Mouse (Mus musculus) intestine, embryonic 14.5 days (tissue): ENCODE results near the gene Tgif2. TPM values are rescaled to one million over a fixed set of nuclear protein-coding genes. Genes with fewer than 3 reads are reported as not detected.
"Not testable (repeated sequence)": the region's sequence is repeated elsewhere in the genome, so short reads cannot be mapped to it uniquely, and the experiment has no call there.

ENCODE experiments used
- ATAC-seq: fragments of 200-750 bp; cut with Nextera tagmentation; replicated peaks from 2 replicates; pipeline ENCODE4 v1.8.0; 2017; ENCODE audit warnings: low read depth, moderate number of reproducible peaks, moderate TSS enrichment, moderate library complexity; ENCODE audit not compliant: low FRiP score, low TSS enrichment
- DNase-seq: peaks from one replicate; pipeline ENCODE4 v3.0.0-alpha.2; 2018; ENCODE audit warnings: low spot score
- H3K27ac ChIP-seq: fragments of 300-500 bp; sonication (generic); 2 replicates; pipeline ENCODE4 v1.5.1; 2014; ENCODE audit warnings: low read depth, mild to moderate bottlenecking, control low read depth
- H3K27me3 ChIP-seq: fragments of 300-500 bp; sonication (generic); replicated peaks from 2 replicates; pipeline ENCODE4 v1.6.1; 2014; ENCODE audit warnings: low read length, control low read depth; ENCODE audit not compliant: control insufficient read depth, insufficient read depth
- H3K36me3 ChIP-seq: fragments of 300-500 bp; sonication (generic); 2 replicates; pipeline ENCODE4 v1.6.1; 2014; ENCODE audit warnings: low read length, control low read depth; ENCODE audit not compliant: control insufficient read depth, insufficient read depth
- H3K4me1 ChIP-seq: fragments of 300-500 bp; sonication (generic); replicated peaks from 2 replicates; pipeline ENCODE4 v1.6.1; 2014; ENCODE audit warnings: low read length, control low read depth, mixed read lengths; ENCODE audit not compliant: control insufficient read depth, insufficient read depth
- H3K4me2 ChIP-seq: fragments of 300-500 bp; sonication (generic); 2 replicates; pipeline ENCODE4 v1.6.1; 2014; ENCODE audit warnings: low read length
- H3K4me3 ChIP-seq: fragments of 300-500 bp; sonication (generic); 2 replicates; pipeline ENCODE4 v1.5.1; 2014; ENCODE audit warnings: low read depth, low read length, control low read depth, mixed read lengths
- H3K9ac ChIP-seq: fragments of 300-500 bp; sonication (generic); 2 replicates; pipeline ENCODE4 v1.6.1; 2014; ENCODE audit warnings: mild to moderate bottlenecking, low read length
- H3K9me3 ChIP-seq: fragments of 300-500 bp; sonication (generic); 2 replicates; pipeline ENCODE4 v1.6.1; 2016; ENCODE audit warnings: low read length, control low read depth; ENCODE audit not compliant: control insufficient read depth
- WGBS: fragments of 180-500 bp; shearing (Covaris S2); extraction: QIAGEN DNeasy Blood & Tissue Kit; methylation state at CpG from one replicate; pipeline ENCODE4 v1.1.7; 2014; 5-methylcytosine and 5-hydroxymethylcytosine counted together
- polyA plus RNA-seq: library from polyadenylated mRNA; unstranded; fragments of >200 nt; fragmentation: Nextera tagmentation; extraction: Ambion mirVana; gene quantifications from 2 replicates; pipeline ENCODE4 v1.2.1, GENCODE M21; 2014

Gene Tgif2
- polyA plus RNA-seq, 1 experiment from 2014 or later = 61.4 TPM

- 93% methylated on average over 4 of the region's 4 CpGs for WGBS
- Histone ChIP-seq H3K27ac (no peak overlapping the region), H3K4me3 (no peak overlapping the region), H3K36me3 (peaks cover 50% of the 10 kb centered on the region), H3K4me1 (peaks cover 5% of the 10 kb centered on the region; the same call in 1 of the 2 replicates), H3K9ac (no peak overlapping the region), H3K4me2 (no peak overlapping the region), H3K9me3 (no peaks in the 10 kb centered on the region), H3K27me3 (no peaks in the 10 kb centered on the region)
- ATAC-seq = no peak
- no peak for DNase-seq
Measured at GRCm38 (mm10) chr2:156874760-156875510, 35.1 kb downstream of the Tgif2 start.

DNA sequence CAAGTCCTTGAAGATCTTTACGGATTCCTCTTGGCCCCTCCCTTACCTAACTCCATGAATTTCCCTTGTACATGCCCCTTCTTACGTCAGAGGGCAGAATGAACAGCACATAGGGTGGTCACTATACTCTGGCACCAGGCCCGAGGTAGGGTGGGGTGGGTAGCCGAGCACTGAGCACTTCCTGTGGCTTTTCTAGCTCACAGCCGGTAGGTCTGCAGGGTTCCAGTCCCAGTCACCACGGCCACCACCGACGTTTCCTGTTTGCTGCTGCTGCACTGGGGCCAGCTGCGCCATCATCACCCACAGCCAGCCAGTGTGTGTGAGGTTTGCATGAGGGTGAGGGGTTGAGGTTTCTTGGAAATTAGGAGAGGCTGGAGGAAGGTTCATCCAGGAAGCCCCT is 37.9 kb downstream of the Tgif2 start:
- no peak overlapping the region for H3K9ac ChIP-seq
- H3K4me2 ChIP-seq = no peak overlapping the region
- DNase-seq (no peak), ATAC-seq (no peak)
- no peak overlapping the region for H3K4me3 ChIP-seq
- 56% methylated on average over 9 of the region's 9 CpGs for WGBS
- no peaks in the 10 kb centered on the region for H3K27me3 ChIP-seq
- H3K9me3 ChIP-seq = no peaks in the 10 kb centered on the region
- no peaks in the 10 kb centered on the region for H3K4me1 ChIP-seq
- H3K27ac ChIP-seq = no peak overlapping the region
- peaks cover 26% of the 10 kb centered on the region for H3K36me3 ChIP-seq

DNA sequence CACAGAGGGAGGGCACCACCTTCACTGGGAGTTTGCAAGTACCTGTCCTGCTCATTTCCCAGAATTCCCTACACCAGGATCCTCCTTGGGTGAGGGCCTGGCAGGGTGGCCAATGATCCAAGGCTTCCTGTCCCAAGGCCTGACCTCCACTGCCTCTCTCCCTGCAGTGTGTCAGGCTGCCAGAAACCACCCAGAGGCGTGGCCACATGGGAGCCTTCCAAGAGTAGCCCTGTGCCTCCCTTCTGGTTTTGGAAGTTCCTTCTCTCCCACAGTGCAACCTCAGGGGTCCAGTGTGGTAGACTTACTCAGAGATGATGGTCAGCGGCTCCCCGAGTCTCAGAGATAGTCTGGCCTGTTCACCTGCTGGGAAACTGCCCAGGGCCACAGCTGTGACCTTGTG is 39.7 kb downstream of the Tgif2 start:
- Histone ChIP-seq H3K9me3 (no peaks in the 10 kb centered on the region), H3K9ac (no peak overlapping the region), H3K4me3 (no peak overlapping the region), H3K36me3 (peaks cover 8% of the 10 kb centered on the region), H3K4me2 (no peak overlapping the region), H3K4me1 (no peaks in the 10 kb centered on the region), H3K27ac (no peak overlapping the region), H3K27me3 (no peaks in the 10 kb centered on the region)
- ATAC-seq (no peak), DNase-seq (no peak)
- 88% methylated on average over 3 of the region's 3 CpGs for WGBS

GRCm38 (mm10) chr2:156882431-156883001 is 42.7 kb downstream of the Tgif2 start:
- H3K4me2 ChIP-seq = no peak overlapping the region
- 33% methylated on average over 10 of the region's 10 CpGs for WGBS
- no peak for ATAC-seq
- H3K9me3 ChIP-seq = no peaks in the 10 kb centered on the region
- no peak for DNase-seq
- H3K4me3 ChIP-seq = no peak overlapping the region
- no peaks in the 10 kb centered on the region for H3K36me3 ChIP-seq
- no peak overlapping the region for H3K27ac ChIP-seq
- no peak overlapping the region for H3K9ac ChIP-seq
- H3K27me3 ChIP-seq = no peaks in the 10 kb centered on the region
- no peaks in the 10 kb centered on the region for H3K4me1 ChIP-seq

DNA sequence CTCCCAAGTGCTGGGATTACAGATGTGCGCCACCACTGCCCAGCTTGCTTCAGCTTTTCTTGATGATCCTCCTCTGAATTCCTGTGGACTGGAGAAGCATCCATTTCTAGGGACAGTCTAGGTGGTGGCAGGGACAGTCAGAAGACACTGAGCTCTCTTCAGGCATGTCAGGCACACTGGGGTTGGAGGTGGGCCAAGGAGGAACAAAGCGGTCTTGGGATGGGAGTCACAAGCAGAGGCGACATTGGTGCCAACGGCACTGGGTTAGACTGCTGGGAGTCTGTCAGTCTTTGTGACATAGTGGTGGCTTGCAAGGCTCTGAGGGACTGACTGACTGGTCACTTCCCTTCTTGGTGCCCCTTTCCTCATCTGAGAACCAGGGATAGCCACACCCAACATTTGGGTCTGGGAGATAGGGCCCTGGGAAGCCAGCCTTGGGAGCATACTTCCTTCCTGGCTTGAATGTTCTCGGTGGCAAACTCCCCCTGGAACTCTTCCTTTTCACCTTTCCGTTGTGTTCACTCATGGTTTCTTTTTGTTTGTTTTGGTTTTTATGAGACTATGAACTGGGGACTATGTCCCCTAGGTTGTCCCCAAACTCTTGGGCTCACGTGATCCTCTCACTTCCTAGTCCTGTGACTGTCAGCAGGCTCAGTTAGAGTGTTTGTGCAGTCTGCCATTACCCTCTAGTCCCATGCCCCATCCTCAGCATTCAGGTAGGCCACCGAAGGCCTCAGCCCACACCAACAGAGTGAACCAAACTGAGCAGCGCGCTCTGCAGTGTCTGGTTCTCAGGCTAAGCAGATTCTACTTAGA is 44.8 kb downstream of the Tgif2 start:
- 87% methylated on average over 10 of the region's 10 CpGs for WGBS
- H3K27ac ChIP-seq = no peak overlapping the region
- no peak for DNase-seq
- no peak overlapping the region for H3K4me2 ChIP-seq
- no peaks in the 10 kb centered on the region for H3K27me3 ChIP-seq
- ATAC-seq = no peak
- no peak overlapping the region for H3K9ac ChIP-seq
- no peaks in the 10 kb centered on the region for H3K4me1 ChIP-seq
- no peak overlapping the region for H3K4me3 ChIP-seq
- no peaks in the 10 kb centered on the region for H3K36me3 ChIP-seq
- no peaks in the 10 kb centered on the region for H3K9me3 ChIP-seq

GRCm38 (mm10) chr2:156885666-156886065 is 45.9 kb downstream of the Tgif2 start:
- not testable (repeated sequence) for H3K4me2 ChIP-seq, H3K9me3 ChIP-seq, H3K27me3 ChIP-seq, ATAC-seq, DNase-seq, H3K27ac ChIP-seq, H3K36me3 ChIP-seq, H3K9ac ChIP-seq, H3K4me3 ChIP-seq, H3K4me1 ChIP-seq
- 89% methylated on average over 2 of the region's 2 CpGs for WGBS

DNA sequence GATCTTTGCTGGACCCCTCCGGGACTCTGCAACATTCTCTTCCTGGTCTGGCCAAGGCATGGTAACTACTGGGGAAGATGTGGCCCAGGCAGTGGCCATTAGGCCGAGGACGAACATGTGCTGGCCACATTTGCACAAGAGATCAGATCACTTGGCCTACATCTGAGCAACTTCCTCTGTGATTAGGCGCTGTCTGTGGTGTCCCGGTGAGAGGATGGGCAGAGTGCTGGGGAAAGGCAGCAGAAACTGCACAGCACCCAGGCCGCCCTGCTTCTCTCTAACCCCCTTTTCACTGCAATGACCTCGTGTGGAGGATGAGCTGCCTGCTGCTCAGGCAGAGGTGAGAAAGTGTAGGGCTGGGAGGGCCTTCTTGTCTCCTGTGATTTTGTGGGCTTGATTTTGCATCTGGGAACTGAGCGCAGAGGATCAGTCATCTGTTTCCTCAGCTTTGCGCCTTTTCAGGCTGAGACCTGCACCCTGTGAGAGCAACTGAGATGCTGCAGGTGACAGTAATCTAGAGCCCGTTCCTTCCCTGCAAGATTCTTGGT is 46.4 kb downstream of the Tgif2 start:
- Histone ChIP-seq H3K4me1 (no peaks in the 10 kb centered on the region), H3K4me3 (no peak overlapping the region), H3K27me3 (no peaks in the 10 kb centered on the region), H3K36me3 (no peaks in the 10 kb centered on the region), H3K9ac (no peak overlapping the region), H3K4me2 (no peak overlapping the region), H3K9me3 (no peaks in the 10 kb centered on the region), H3K27ac (no peak overlapping the region)
- ATAC-seq = no peak
- 76% methylated on average over 10 of the region's 10 CpGs for WGBS
- DNase-seq = no peak

DNA sequence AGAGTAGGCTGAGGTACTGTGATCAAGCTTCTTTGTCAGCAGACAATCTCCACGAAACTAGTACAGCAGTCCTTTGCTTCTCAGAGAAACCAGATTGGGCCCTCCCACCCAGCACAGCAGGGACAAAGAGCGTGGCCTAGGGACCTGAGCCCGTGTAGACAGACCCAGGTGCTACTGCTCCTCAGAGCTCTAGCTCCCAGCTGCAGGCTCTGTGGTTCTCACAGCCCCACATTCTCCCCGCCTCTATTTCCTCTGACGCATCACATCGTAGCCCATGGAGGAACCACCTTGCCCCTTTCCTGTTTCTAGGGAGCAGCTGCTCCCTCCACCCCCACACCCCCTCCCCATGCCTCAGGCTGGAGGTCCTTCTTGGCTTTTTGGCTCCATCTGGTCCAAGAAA is 47.2 kb downstream of the Tgif2 start, which contains the start of gene Sla2:
Gene Sla2, minus strand, starts transcription at position 176 of the 400 bp plus-strand sequence.
- Histone ChIP-seq H3K4me1 (no peaks in the 10 kb centered on the region), H3K9me3 (no peaks in the 10 kb centered on the region), H3K4me3 (no peak within 1 kb of the TSS), H3K27ac (no peak within 1 kb of the TSS), H3K4me2 (no peak within 1 kb of the TSS), H3K9ac (no peak within 1 kb of the TSS), H3K27me3 (no peaks in the 10 kb centered on the region), H3K36me3 (no peaks in the 10 kb centered on the region)
- DNase-seq = no peak
- WGBS = 61% methylated on average over 6 of the region's 6 CpGs
- no peak for ATAC-seq
